Mouse (Mus musculus) erythroblast, embryonic 14.5 days (primary cell): ENCODE data around the gene Il6st.

ENCODE experiments used
- GATA1 ChIP-seq: IDR thresholded peaks from 2 replicates; pipeline ENCODE4 v1.6.1; 2012; ENCODE audit warnings: low read length, inconsistent platforms, mixed read lengths
- TAL1 ChIP-seq: IDR thresholded peaks from 3 replicates; pipeline ENCODE4 v1.6.1; 2012; ENCODE audit warnings: low read length, inconsistent platforms, mixed read lengths

- no peak for TF ChIP-seq TAL1
- TF ChIP-seq GATA1 = no peak
These were observed 6.5 kb upstream of the Il6st start for GRCm38 (mm10) chr13:112457366-112457765.
